Mouse (Mus musculus): ENCODE measurements around the gene Apol8. TPM values are rescaled to one million over a fixed set of nuclear protein-coding genes. Genes with fewer than 3 reads are reported as not detected.

The Apol8 gene
- total RNA-seq, 4 experiments from 2014 or later, result not detected

- no peak for DNase-seq (ENCODE audit: low spot score)
Observed at GRCm38 (mm10) chr15:77785807-77786206, 29.0 kb upstream of the Apol8 start.

- no peak for DNase-seq (ENCODE audit: low spot score)
Observed at GRCm38 (mm10) chr15:77784039-77784824, 27.4 kb upstream of the Apol8 start.

- peak; percentile 53 for DNase-seq (ENCODE audit: low spot score)
Observed at GRCm38 (mm10) chr15:77782449-77783014, 25.7 kb upstream of the Apol8 start.

GRCm38 (mm10) chr15:77775186-77775963 lies 18.6 kb upstream of the Apol8 start:
- DNase-seq (ENCODE audit: low spot score), result peak; percentile 71

GRCm38 (mm10) chr15:77774303-77774702 lies 17.5 kb upstream of the Apol8 start:
- DNase-seq (ENCODE audit: low spot score), result no peak

GRCm38 (mm10) chr15:77773099-77773915 lies 16.5 kb upstream of the Apol8 start:
- DNase-seq (ENCODE audit: low spot score), result no peak

- DNase-seq (ENCODE audit: low spot score), result no peak
Observed at GRCm38 (mm10) chr15:77770942-77771341, 14.1 kb upstream of the Apol8 start.

GRCm38 (mm10) chr15:77770341-77770740 lies 13.5 kb upstream of the Apol8 start:
- no peak for DNase-seq (ENCODE audit: low spot score)

- no peak for DNase-seq (ENCODE audit: low spot score)
Observed at GRCm38 (mm10) chr15:77766981-77767380, 10.2 kb upstream of the Apol8 start.

GRCm38 (mm10) chr15:77765484-77766093 lies 8.8 kb upstream of the Apol8 start:
- DNase-seq (ENCODE audit: low spot score), result no peak

- peak; percentile 88 for DNase-seq (ENCODE audit: low spot score)
Observed at GRCm38 (mm10) chr15:77764391-77765006, 7.7 kb upstream of the Apol8 start.

- DNase-seq (ENCODE audit: low spot score), result no peak
Observed at GRCm38 (mm10) chr15:77763702-77764101, 6.9 kb upstream of the Apol8 start.

GRCm38 (mm10) chr15:77763050-77763449 lies 6.2 kb upstream of the Apol8 start:
- no peak for DNase-seq (ENCODE audit: low spot score)

- DNase-seq (ENCODE audit: low spot score), result no peak
Observed at GRCm38 (mm10) chr15:77761561-77762380, 5.0 kb upstream of the Apol8 start.

GRCm38 (mm10) chr15:77761083-77761482 lies 4.3 kb upstream of the Apol8 start:
- DNase-seq (ENCODE audit: low spot score), result no peak

GRCm38 (mm10) chr15:77760037-77760436 lies 3.2 kb upstream of the Apol8 start:
- DNase-seq (ENCODE audit: low spot score), result no peak

GRCm38 (mm10) chr15:77757586-77758226 lies 903 bp upstream of the Apol8 start:
- DNase-seq (ENCODE audit: low spot score), result no peak

GRCm38 (mm10) chr15:77756081-77756480 lies 722 bp downstream of the Apol8 start:
- no peak for DNase-seq (ENCODE audit: low spot score)

GRCm38 (mm10) chr15:77755132-77755531 lies 1.7 kb downstream of the Apol8 start:
- DNase-seq (ENCODE audit: low spot score), result no peak

Data from heart, adult 8-10 months (tissue).